Mouse (Mus musculus): ENCODE measurements around the gene Pthlh.
"Not testable (repeated sequence)": the region's sequence is repeated elsewhere in the genome, so short reads cannot be mapped to it uniquely, and the experiment has no call there.

The Pthlh gene

GRCm38 (mm10) chr6:147263587-147264565, at the start of gene Pthlh:
TSS of gene Pthlh (minus strand) at chr6:147264183.
- DNase-seq (ENCODE audit: low read depth, low spot score): no peak

DNA sequence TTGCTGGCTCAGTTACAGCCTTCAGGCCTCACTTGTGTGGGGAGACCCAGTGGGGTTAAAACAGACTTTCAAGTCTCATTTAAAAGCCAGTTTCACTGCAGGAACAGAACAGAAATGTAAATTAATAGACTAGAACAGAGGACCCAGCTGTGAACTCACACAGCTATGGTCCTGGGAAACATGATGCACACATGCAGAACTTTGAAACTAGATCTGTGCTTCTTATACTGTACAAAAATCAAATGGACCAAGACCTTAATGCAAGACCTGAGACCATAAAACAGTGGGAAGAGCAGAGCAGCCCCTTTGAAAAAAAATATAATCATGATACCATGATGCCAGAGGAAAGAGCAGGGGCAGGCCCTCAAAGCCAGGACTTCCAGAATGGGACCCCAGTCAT, 49.3 kb upstream of the Pthlh start:
- no peak for DNase-seq (ENCODE audit: low read depth, low spot score)

DNA sequence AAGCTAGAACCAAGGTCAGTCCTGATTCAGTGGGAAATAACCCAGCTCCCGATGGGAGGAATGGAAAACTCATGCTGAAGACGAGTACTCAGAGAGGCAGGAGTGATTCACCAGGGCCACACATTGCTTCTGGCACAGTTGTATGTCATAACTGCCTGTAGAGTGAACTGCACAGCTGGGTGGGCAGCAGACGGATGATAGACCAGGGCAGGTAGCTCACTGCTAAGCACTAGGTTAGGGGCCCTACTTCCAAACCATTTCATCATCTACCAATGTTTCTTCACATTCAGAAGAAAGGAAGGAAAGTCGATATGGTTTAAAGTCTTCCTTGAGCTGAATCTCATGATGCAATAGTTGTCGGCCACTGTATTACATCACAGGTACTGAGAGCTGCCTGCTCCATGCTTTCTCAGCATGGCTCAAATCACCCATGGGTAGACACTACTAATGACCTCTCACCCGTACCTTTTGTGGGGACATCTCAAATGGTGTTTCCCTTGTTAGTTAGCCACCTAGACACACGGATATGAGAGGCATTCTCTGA, 46.5 kb upstream of the Pthlh start:
- no peak for DNase-seq (ENCODE audit: low read depth, low spot score)

DNA sequence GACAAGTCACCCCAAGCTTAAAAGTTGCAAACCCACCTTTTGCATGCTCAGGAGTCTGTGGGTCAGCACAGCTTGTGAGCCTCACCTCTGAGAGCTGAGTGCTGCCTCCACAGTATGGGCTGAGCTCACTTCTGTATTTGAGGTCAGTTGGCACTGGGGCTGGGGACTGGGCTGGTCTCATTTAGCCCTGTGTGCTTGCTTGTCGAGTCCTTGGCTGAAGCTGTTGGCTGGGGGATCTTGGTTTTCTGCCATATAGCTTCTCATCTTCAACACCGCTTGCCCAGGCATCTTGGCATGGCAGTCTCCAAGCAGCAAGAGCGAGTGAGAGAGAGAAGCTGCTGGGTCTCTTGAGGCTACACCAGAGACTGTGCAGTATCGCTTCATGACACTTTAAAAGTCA, 46.1 kb upstream of the Pthlh start:
- DNase-seq (ENCODE audit: low read depth, low spot score): no peak

- not testable (repeated sequence) for DNase-seq (ENCODE audit: low read depth, low spot score)
Measured at GRCm38 (mm10) chr6:147304236-147304635, 40.3 kb upstream of the Pthlh start.

GRCm38 (mm10) chr6:147299607-147300006, 35.6 kb upstream of the Pthlh start:
- DNase-seq (ENCODE audit: low read depth, low spot score): peak; percentile 58

- no peak for DNase-seq (ENCODE audit: low read depth, low spot score)
Measured at GRCm38 (mm10) chr6:147279309-147279708, 15.3 kb upstream of the Pthlh start.

- no peak for DNase-seq (ENCODE audit: low read depth, low spot score)
Measured at GRCm38 (mm10) chr6:147268143-147268790, 4.3 kb upstream of the Pthlh start.

DNA sequence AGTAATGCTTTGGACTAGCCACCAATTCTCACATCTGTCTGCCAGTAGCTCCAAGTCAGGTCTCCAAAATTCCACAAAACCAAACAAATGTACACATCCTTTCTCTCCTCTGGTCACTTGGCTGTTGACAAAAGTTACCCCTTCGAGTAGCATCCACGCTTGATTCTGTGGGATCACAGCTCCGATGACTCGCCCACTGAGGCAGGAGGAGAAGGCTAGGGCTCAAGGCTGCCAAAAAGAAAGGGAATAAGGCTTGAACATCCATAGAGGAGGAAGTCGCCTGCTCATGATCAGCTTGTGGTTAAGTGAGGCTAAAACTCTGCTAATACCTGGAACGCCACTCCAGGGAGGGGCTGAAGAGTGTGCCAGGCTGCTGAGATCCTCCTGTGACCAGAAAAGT, 2.5 kb upstream of the Pthlh start:
- no peak for DNase-seq (ENCODE audit: low read depth, low spot score)

- no peak for DNase-seq (ENCODE audit: low read depth, low spot score)
Measured at GRCm38 (mm10) chr6:147263178-147263577, 805 bp downstream of the Pthlh start.

DNA sequence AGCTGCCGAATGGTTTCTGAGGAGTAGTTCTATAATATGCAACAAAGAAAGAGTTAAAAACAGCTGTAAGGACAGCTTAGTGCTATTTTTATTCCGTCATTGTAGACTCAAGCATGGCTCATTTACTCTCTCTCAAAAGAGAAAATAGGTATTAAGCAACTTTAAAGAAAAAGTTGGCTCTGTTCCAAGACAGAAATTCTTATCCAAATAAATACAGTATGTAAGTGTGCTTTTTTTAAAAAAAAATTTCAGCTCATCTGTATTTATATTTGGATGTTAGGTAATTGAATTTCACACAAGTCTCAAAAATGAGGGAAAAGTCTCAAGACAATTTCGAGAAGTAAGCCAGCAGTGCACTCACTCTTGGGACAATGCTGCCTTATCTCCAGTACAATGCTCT, 2.4 kb downstream of the Pthlh start:
- DNase-seq (ENCODE audit: low read depth, low spot score): no peak

DNA sequence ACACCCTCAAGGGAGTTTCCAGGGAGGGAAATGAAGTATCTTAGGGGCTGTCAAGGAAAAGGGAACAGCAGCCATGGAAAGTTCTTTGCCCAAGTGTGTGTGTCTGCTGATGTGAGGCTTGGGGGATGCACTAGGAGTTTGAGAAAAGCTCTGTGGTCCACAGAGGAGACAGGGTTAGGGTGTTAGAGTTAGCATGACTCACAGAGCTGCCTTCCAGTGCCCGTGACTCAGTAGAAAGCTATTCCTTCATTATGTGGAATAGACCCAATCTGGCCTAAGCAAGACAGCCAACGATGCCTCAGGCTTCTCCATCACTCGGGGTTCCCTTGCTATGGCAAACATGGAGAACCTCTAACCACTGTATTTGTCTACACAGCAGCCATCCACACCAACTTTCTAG, 3.2 kb downstream of the Pthlh start:
- DNase-seq (ENCODE audit: low read depth, low spot score): no peak

- DNase-seq (ENCODE audit: low read depth, low spot score): no peak
Measured at GRCm38 (mm10) chr6:147247782-147248181, 16.2 kb downstream of the Pthlh start.

DNA sequence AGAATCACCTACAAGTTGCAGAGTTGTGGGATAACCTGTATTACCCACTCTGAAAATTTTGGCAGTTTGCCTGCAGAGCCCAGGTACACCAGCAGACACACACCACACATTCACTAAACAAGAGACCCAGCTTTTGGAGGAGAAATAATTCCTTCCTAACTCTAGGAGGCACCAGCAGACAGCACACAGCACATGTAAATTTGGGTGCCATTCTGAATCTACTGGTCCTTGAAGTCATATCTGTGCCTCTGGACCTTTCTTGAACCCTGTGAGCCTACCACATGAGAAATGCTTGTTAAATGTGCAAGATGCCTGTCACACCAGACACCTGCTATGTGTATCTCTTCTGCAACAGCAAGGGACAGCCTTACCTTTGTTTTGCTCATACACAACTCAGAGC, 19.7 kb downstream of the Pthlh start:
- DNase-seq (ENCODE audit: low read depth, low spot score): no peak

- no peak for DNase-seq (ENCODE audit: low read depth, low spot score)
Measured at GRCm38 (mm10) chr6:147243655-147244054, 20.3 kb downstream of the Pthlh start.

- DNase-seq (ENCODE audit: low read depth, low spot score): no peak
Measured at GRCm38 (mm10) chr6:147241541-147241940, 22.4 kb downstream of the Pthlh start.

DNA sequence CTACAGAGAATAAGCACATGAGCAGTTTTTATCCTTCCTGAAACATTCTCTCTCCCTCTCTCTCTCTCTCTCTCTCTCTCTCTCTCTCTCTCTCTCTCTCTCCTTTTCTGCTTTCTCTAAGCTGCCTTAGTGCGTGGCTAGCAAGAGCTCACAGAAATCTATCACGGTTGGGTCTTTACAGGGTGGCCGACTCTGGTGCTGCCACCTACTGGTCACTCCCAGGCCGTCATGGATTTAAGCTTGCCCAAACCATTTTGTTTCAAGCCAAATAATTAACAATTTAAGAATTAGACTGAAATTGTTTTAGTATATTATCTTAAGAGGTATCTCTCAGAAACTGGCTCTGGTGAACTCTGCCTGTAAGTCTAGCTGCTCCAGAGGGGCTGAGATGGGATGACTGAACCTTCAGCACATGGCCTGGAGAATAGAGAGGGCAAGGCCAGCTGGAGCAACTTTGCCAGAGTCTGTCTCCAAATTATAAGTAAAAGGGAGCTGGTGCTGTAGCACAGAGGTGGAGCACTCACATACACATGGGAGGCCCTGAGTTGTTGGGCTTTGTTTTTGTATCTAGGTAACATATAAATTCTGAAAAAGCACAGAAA, 23.7 kb downstream of the Pthlh start:
- no peak for DNase-seq (ENCODE audit: low read depth, low spot score)

DNA sequence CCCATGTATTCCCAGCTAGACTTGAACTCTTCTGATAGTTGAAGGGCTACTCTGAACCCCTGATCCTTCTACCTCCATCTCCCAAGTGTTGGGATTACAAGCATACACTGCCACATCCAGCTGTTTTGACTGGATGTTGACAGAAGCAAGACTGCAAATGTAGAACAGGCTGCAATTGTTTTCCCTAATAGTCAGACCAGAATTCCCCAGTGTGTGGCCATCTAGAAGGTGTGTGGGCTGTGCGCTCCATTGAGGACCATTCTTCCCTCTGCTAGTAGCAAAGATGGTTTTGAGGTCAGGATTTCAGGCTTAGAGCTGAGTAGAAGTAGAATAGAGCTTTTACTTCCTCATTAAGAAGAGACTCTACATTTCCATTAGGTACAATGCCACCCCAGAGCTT, 37.3 kb downstream of the Pthlh start:
- no peak for DNase-seq (ENCODE audit: low read depth, low spot score)

DNA sequence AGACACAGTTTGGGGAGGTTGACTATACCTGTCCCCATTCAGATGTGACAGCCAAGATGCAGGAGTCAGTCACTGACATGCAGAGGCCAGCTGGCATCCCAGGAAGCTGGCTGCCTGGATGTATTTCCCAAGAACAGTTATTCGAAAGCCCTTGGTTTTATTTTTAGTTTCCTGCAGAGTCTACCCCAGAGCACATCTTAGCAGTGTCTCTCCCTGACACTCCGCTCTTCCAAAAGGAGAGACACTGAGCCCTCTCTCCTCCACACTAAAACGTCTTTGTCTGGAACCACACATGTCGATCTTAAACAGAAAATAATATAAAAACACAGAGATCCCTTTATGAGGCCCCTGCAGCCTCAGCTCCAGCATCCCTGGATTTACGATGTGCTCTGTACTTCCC, 44.9 kb downstream of the Pthlh start:
- no peak for DNase-seq (ENCODE audit: low read depth, low spot score)

GRCm38 (mm10) chr6:147216156-147216555, 47.8 kb downstream of the Pthlh start:
- no peak for DNase-seq (ENCODE audit: low read depth, low spot score)

- DNase-seq (ENCODE audit: low read depth, low spot score): no peak
Measured at GRCm38 (mm10) chr6:147207821-147208330, 56.1 kb downstream of the Pthlh start.

All from telencephalon, adult 2 months (tissue).